Comparison of ENCODE assay signal across 12 mouse cellular contexts in the genomic region with DNA sequence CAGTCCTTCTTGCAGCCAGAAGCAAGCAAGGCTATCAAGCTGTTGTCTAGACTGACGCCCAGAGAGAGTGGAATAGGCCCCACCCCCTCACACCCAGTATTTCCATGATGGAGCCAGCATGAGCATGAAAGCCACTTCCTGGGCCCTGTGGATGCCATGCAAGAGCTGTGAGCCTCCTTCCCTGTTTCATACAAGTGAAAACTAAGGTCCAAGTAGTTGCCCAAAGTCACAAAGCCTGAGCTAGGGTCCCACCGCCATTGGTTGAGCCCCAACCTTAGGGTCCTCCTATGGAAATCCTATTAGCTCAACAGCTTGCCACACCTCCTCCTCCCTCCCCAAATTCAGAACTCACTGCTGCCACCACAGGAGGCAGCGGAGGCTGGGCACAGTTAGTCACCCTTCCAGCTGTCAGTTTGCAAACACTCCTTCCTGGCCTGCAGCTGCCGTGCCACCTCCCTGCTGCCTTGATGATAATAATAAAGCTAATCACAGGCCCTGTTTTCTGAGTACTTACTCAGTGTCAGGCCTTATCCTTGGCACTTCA. TPM values are rescaled to one million over a fixed set of nuclear protein-coding genes. Genes with fewer than 3 reads are reported as not detected.
DNase-seq lines count a peak whose midpoint lies in the region; ATAC-seq lines count a peak whose summit lies in the region.
"Had no signal": no experiment of that assay in that cellular context is flagged by ENCODE, and none has a peak within 500 bp of the region (broad histone marks: within the 10 kb centered on the region; RNA-seq: fewer than 3 reads in every experiment).

No protein-coding gene starts in this region.

- no peak overlapping the region for H3K4me3 ChIP-seq in stomach, embryonic 16.5 days (replicated peaks; ENCODE audit: low read length)
- H3K4me3 ChIP-seq in midbrain, embryonic 10.5 days, result no peak overlapping the region
- H3K4me3 ChIP-seq: hindbrain, embryonic 10.5 days; lung, embryonic 15.5 days had no signal

- H3K4me1 ChIP-seq in stomach, embryonic 16.5 days (ENCODE audit: control insufficient read depth, insufficient read depth, low read length), result peaks cover 36% of the 10 kb centered on the region
- H3K4me1 ChIP-seq in midbrain, embryonic 10.5 days, result peaks cover 24% of the 10 kb centered on the region

- peak; percentile 94 for DNase-seq in heart, adult 11 months
- no peak for DNase-seq in heart, postnatal 25 days (ENCODE audit: low spot score)
- peak; percentile 63 for DNase-seq in retina, postnatal 1 day
- DNase-seq in retina, embryonic 14.5 days (ENCODE audit: low spot score), result no peak
- DNase-seq in cerebellum, adult 9-10 months, result no peak
- DNase-seq in midbrain, embryonic 10.5 days (ENCODE audit: low spot score), result no peak

- H3K9ac ChIP-seq in stomach, embryonic 16.5 days (ENCODE audit: low read length), result no peak overlapping the region
- H3K9ac ChIP-seq: lung, embryonic 15.5 days had no signal

- intact Hi-C loops in heart, postnatal 25 days (cut with DNase I), result no loop called here

- 30% methylated on average over 4 of the region's 4 CpGs for WGBS in stomach, embryonic 16.5 days
- WGBS in midbrain, embryonic 10.5 days, result 54% methylated on average over 4 of the region's 4 CpGs

- H3K27ac ChIP-seq in stomach, embryonic 16.5 days (ENCODE audit: low read length), result peak overlapping the region; percentile 11; the same call in 1 of the 2 replicates
- H3K27ac ChIP-seq in midbrain, embryonic 10.5 days (replicated peaks), result no peak overlapping the region
- H3K27ac ChIP-seq: hindbrain, embryonic 10.5 days; lung, embryonic 15.5 days had no signal

- 0 out of 2 replicates have a peak, but pooled peaks cover 10% of the 10 kb centered on the region for H3K36me3 ChIP-seq in stomach, embryonic 16.5 days (ENCODE audit: control insufficient read depth, insufficient read depth, low read length)
- H3K36me3 ChIP-seq in midbrain, embryonic 10.5 days, result peaks cover 71% of the 10 kb centered on the region

- H3K4me2 ChIP-seq in stomach, embryonic 16.5 days (ENCODE audit: low read depth, low read length), result no peak overlapping the region
- H3K4me2 ChIP-seq: lung, embryonic 15.5 days had no signal

- ATAC-seq in granulocyte monocyte progenitor cell, adult 5-6 weeks (replicated peaks; ENCODE audit: poor library complexity, severe bottlenecking), result peak; percentile 20
- ATAC-seq in stomach, embryonic 16.5 days (ENCODE audit: insufficient read depth, low FRiP score), result no peak

- H3K27me3 ChIP-seq in stomach, embryonic 16.5 days (ENCODE audit: control insufficient read depth, insufficient read depth, low read length), result no peaks in the 10 kb centered on the region
- H3K27me3 ChIP-seq in midbrain, embryonic 10.5 days (ENCODE audit: low read depth, poor library complexity, severe bottlenecking), result no peaks in the 10 kb centered on the region
- H3K27me3 ChIP-seq: lung, embryonic 15.5 days had no signal

- H3K9me3 ChIP-seq in stomach, embryonic 16.5 days (replicated peaks; ENCODE audit: control insufficient read depth, low read length), result no peaks in the 10 kb centered on the region
- no peaks in the 10 kb centered on the region for H3K9me3 ChIP-seq in midbrain, embryonic 10.5 days (replicated peaks)
- H3K9me3 ChIP-seq: hindbrain, embryonic 10.5 days; lung, embryonic 15.5 days had no signal

RNA-seq across cellular contexts. Expression of a gene that starts 13.0 kb away (rescaled TPM):
- not detected for total RNA-seq in heart, postnatal 25 days (2021)
- total RNA-seq in granulocyte monocyte progenitor cell, adult 5-6 weeks (2014; fragmentation: Nextera tagmentation), result not detected in 2 replicates
- total RNA-seq in granulocyte monocyte progenitor cell, adult 5-6 weeks (2017), result not detected in 2 replicates
- polyA plus RNA-seq in stomach, embryonic 16.5 days (2015; fragmentation: Nextera tagmentation; extraction: Ambion mirVana), result not detected in 2 replicates
- 0.10 TPM in 1 of 2 replicates, not detected in the other for polyA plus RNA-seq in midbrain, embryonic 10.5 days (2016; fragmentation: Nextera tagmentation; extraction: Ambion mirVana)
- polyA plus RNA-seq: embryonic facial prominence, embryonic 11.5 days; hindbrain, embryonic 10.5 days; lung, embryonic 15.5 days; stomach, embryonic 14.5 days had no signal

RNA-seq across cellular contexts. Expression of a gene that starts 19.9 kb away (rescaled TPM):
- 10 to 100 TPM; 23.5 to 27.4 TPM for total RNA-seq in heart, postnatal 25 days (2021)
- 86.9 and 92.3 TPM in 2 replicates for total RNA-seq in granulocyte monocyte progenitor cell, adult 5-6 weeks (2014; fragmentation: Nextera tagmentation)
- 83.8 and 113 TPM in 2 replicates for total RNA-seq in granulocyte monocyte progenitor cell, adult 5-6 weeks (2017)
- 26.6 and 27.9 TPM in 2 replicates for polyA plus RNA-seq in stomach, embryonic 16.5 days (2015; fragmentation: Nextera tagmentation; extraction: Ambion mirVana)
- 38.9 and 41.5 TPM in 2 replicates for polyA plus RNA-seq in midbrain, embryonic 10.5 days (2016; fragmentation: Nextera tagmentation; extraction: Ambion mirVana)

RNA-seq across cellular contexts. Expression of a gene that starts 27.5 kb away (rescaled TPM):
- total RNA-seq in heart, postnatal 25 days (2021), result not detected
- total RNA-seq in granulocyte monocyte progenitor cell, adult 5-6 weeks (2014; fragmentation: Nextera tagmentation), result not detected in 2 replicates
- total RNA-seq in granulocyte monocyte progenitor cell, adult 5-6 weeks (2017), result not detected in 2 replicates
- not detected in 2 replicates for polyA plus RNA-seq in stomach, embryonic 16.5 days (2015; fragmentation: Nextera tagmentation; extraction: Ambion mirVana)
- 2.5 and 3.1 TPM in 2 replicates for polyA plus RNA-seq in midbrain, embryonic 10.5 days (2016; fragmentation: Nextera tagmentation; extraction: Ambion mirVana)
- polyA plus RNA-seq: lung, embryonic 15.5 days; stomach, embryonic 14.5 days had no signal

RNA-seq across cellular contexts. Expression of a gene that starts 44.3 kb away (rescaled TPM):
- total RNA-seq in heart, postnatal 25 days (2021), result 1 to 10 TPM; 6.8 to 8.9 TPM
- total RNA-seq in granulocyte monocyte progenitor cell, adult 5-6 weeks (2014; fragmentation: Nextera tagmentation), result 9.9 and 12.9 TPM in 2 replicates
- 3.1 and 6.0 TPM in 2 replicates for total RNA-seq in granulocyte monocyte progenitor cell, adult 5-6 weeks (2017)
- polyA plus RNA-seq in stomach, embryonic 16.5 days (2015; fragmentation: Nextera tagmentation; extraction: Ambion mirVana), result 21.6 and 22.3 TPM in 2 replicates
- 14.5 and 18.8 TPM in 2 replicates for polyA plus RNA-seq in midbrain, embryonic 10.5 days (2016; fragmentation: Nextera tagmentation; extraction: Ambion mirVana)

RNA-seq across cellular contexts. Expression of a gene that starts 50.0 kb away (rescaled TPM):
- not detected for total RNA-seq in heart, postnatal 25 days (2021)
- total RNA-seq in granulocyte monocyte progenitor cell, adult 5-6 weeks (2014; fragmentation: Nextera tagmentation), result not detected in 2 replicates
- not detected in 2 replicates for total RNA-seq in granulocyte monocyte progenitor cell, adult 5-6 weeks (2017)
- polyA plus RNA-seq in stomach, embryonic 16.5 days (2015; fragmentation: Nextera tagmentation; extraction: Ambion mirVana), result not detected in 2 replicates
- not detected in 2 replicates for polyA plus RNA-seq in midbrain, embryonic 10.5 days (2016; fragmentation: Nextera tagmentation; extraction: Ambion mirVana)
- polyA plus RNA-seq: embryonic facial prominence, embryonic 11.5 days; hindbrain, embryonic 10.5 days; lung, embryonic 15.5 days; stomach, embryonic 14.5 days had no signal

Comparison
In these comparisons a context has a peak if more than half of its experiments do, and no peak if none do; other contexts are left out.
1. DNase-seq: peak in heart, adult 11 months (single experiment) and retina, postnatal 1 day (single experiment); none in heart, postnatal 25 days (single experiment), retina, embryonic 14.5 days (single experiment), cerebellum, adult 9-10 months (single experiment) and midbrain, embryonic 10.5 days (single experiment).